Mouse (Mus musculus) liver, adult 2 months (tissue): ENCODE data around the gene Rnf169.

Experiments used
- CTCF ChIP-seq: fragments of 200-500 bp; IDR thresholded peaks from 2 replicates; pipeline ENCODE4 v1.5.1; 2011; ENCODE audit warnings: low read depth, low read length, control low read depth
- POLR2A ChIP-seq: fragments of 200-500 bp; IDR thresholded peaks from 2 replicates; pipeline ENCODE4 v1.6.1; 2011; ENCODE audit warnings: low read length, control low read depth; ENCODE audit not compliant: insufficient read depth; ENCODE audit errors: extremely low read depth

DNA sequence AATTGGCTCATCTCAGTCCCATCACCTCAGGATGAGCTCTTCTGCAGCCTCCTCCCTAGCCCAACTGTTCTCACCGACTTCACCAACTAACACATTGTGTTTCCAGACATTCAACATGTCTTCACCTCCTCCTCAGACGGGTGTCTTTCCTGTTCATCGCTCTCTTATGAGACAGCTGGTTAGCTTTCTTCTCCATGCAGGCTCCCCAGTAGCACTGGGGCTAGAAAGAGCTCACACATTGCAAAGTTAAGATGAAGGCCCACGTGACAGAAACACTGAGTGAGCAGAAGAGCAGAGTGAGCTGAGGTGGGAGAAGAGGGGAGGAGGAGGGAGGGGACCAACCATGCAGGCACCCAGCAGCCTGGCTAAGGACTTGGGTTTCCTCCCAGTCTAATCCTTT lies 78.0 kb downstream of the Rnf169 start:
- no peak for TF ChIP-seq CTCF
- no peak for TF ChIP-seq POLR2A
